Mouse (Mus musculus): ENCODE data around the gene C1qtnf1. TPM values are rescaled to one million over a fixed set of nuclear protein-coding genes. Genes with fewer than 3 reads are reported as not detected.

Gene C1qtnf1
- polyA plus RNA-seq, 1 experiment = 24.2 TPM

DNA sequence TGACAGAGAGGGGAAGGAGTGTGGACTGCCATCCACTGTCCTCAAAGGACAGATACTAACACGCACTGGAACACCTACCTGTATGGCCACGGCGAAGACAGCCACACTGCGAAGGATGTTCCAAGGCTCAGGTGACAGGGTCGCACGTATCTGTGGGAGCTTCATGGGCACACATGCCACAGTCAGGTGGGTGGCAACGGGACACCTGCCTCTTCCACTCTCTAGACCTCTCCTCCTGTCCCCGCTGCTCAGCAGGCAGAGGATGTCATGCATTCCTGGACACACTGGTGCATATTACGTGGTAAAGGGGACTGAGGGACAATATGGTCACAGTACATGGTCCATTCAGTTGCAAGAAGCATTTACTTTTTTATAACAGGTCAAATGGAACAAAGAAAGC is 10.5 kb upstream of the C1qtnf1 start:
- H3K27me3 ChIP-seq (replicated peaks; ENCODE audit: control insufficient read depth, insufficient read depth, low read length) = no peaks in the 10 kb centered on the region
- DNase-seq = no peak
- H3K27ac ChIP-seq (ENCODE audit: insufficient read depth, low read depth, low read length) = no peak overlapping the region
- H3K4me1 ChIP-seq (ENCODE audit: control insufficient read depth, insufficient read depth, low read length) = peaks cover 57% of the 10 kb centered on the region
- WGBS = 81% methylated on average over 9 of the region's 9 CpGs
- TF ChIP-seq POLR2A (IDR thresholded peaks at IDR 0.05; ENCODE audit: low read depth, low read length) = no peak
- no peak for TF ChIP-seq CTCF (conservative IDR thresholded peaks at IDR 0.05; ENCODE audit: insufficient read depth, insufficient read length, low read depth, low read length)
- peak overlapping the region; percentile 9; the same call in 1 of the 2 replicates for H3K4me3 ChIP-seq (ENCODE audit: insufficient read depth, low read depth, low read length)
- no peaks in the 10 kb centered on the region for H3K36me3 ChIP-seq (ENCODE audit: control insufficient read depth, insufficient read depth, low read length)

DNA sequence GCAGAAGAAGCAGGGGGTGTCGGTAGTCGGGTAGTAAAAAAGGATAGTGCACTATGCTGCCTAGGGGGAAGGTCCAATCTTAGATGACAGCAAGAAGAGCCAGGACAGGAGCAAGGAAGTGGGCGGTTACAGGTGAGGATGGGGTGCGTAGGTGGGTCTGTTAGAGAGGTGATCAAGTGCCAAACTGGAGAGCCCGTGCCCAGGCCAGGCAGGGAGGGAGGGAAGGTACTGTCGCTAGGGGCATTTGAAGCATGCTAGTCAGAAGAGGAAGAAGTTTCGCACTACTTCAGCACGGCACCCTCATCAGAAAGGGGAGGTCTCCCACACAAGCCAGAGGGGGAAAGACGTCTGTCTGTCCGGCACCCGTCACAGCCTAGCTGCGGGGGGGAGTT is 9.6 kb upstream of the C1qtnf1 start:
- no peak for TF ChIP-seq POLR2A (IDR thresholded peaks at IDR 0.05; ENCODE audit: low read depth, low read length)
- no peak for TF ChIP-seq CTCF (conservative IDR thresholded peaks at IDR 0.05; ENCODE audit: insufficient read depth, insufficient read length, low read depth, low read length)
- WGBS = under 1% methylated on average over 12 of the region's 12 CpGs
- DNase-seq = no peak
- peak overlapping the region; percentile 93 for H3K4me3 ChIP-seq (ENCODE audit: insufficient read depth, low read depth, low read length)
- peaks cover 55% of the 10 kb centered on the region for H3K4me1 ChIP-seq (ENCODE audit: control insufficient read depth, insufficient read depth, low read length)
- H3K27ac ChIP-seq (ENCODE audit: insufficient read depth, low read depth, low read length) = peak overlapping the region; percentile 84
- no peaks in the 10 kb centered on the region for H3K27me3 ChIP-seq (replicated peaks; ENCODE audit: control insufficient read depth, insufficient read depth, low read length)
- no peaks in the 10 kb centered on the region for H3K36me3 ChIP-seq (ENCODE audit: control insufficient read depth, insufficient read depth, low read length)

DNA sequence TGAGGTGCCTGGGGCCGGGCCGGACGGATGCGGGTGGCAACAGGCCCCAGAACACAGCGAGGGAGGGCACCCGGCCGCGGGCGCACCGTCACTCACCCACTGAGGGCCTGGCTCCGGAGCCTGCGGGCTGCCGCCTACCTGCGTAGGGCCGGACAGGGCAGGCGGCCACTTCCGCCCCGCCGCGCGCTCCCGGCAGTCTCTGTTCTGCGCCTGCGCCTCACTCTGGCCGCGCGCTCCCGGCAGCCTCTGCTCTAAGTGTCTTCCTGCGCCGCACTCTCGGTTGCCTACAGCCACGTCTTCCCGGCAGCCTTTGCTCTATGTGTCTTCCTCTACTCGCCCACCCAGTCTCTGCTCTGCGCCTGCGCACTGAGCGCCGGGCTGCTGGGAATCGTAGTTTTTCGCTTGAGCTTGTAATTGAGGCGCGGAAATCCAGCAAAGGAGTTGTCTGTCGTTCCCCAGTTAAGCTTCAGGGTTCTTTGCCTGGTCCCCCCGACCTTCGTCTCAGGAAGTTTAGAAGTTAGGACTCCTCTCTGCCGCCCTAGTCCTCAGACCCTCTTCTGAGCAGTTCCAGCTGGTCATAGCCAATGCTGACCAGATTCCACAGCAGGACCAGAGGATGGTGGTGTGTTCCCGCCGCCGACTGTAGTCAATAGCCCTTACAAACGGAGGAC is 9.0 kb upstream of the C1qtnf1 start, which contains the start of gene Cant1:
Cant1 (minus strand) TSS at position 253 of the 671 bp plus-strand sequence.
- H3K27ac ChIP-seq (ENCODE audit: insufficient read depth, low read depth, low read length) = peak within 1 kb of the TSS; percentile 84
- H3K4me1 ChIP-seq (ENCODE audit: control insufficient read depth, insufficient read depth, low read length) = peaks cover 55% of the 10 kb centered on the region
- under 1% methylated on average over 50 of the region's 50 CpGs for WGBS
- no peaks in the 10 kb centered on the region for H3K27me3 ChIP-seq (replicated peaks; ENCODE audit: control insufficient read depth, insufficient read depth, low read length)
- H3K4me3 ChIP-seq (ENCODE audit: insufficient read depth, low read depth, low read length) = peak within 1 kb of the TSS; percentile 93
- H3K36me3 ChIP-seq (ENCODE audit: control insufficient read depth, insufficient read depth, low read length) = no peaks in the 10 kb centered on the region
- TF ChIP-seq POLR2A (IDR thresholded peaks at IDR 0.05; ENCODE audit: low read depth, low read length) = no peak
- peak; percentile 100 for DNase-seq

DNA sequence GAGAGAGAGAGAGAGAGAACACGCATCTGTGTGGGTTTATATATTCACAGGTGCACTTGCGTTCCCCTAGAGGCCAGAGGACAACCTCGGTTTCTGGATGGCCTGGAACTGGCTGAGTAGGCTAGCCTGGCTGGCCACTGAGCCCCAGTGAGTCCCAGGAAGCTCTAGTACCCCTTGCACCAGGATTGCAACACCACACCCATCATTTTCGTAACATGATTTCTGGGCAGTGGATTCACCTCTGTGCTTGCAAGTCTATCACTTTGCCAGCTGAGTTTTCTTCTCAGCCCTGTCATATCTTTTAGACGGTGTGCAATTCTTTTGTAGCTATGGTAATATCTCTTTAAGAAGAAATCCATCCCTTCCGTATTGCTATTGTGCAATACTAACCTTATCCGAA is 7.7 kb upstream of the C1qtnf1 start:
- peaks cover 45% of the 10 kb centered on the region for H3K4me1 ChIP-seq (ENCODE audit: control insufficient read depth, insufficient read depth, low read length)
- no peaks in the 10 kb centered on the region for H3K36me3 ChIP-seq (ENCODE audit: control insufficient read depth, insufficient read depth, low read length)
- DNase-seq = no peak
- H3K27ac ChIP-seq (ENCODE audit: insufficient read depth, low read depth, low read length) = no peak overlapping the region
- no peak overlapping the region for H3K4me3 ChIP-seq (ENCODE audit: insufficient read depth, low read depth, low read length)
- 75% methylated on average over 7 of the region's 7 CpGs for WGBS
- H3K27me3 ChIP-seq (replicated peaks; ENCODE audit: control insufficient read depth, insufficient read depth, low read length) = no peaks in the 10 kb centered on the region
- no peak for TF ChIP-seq POLR2A (IDR thresholded peaks at IDR 0.05; ENCODE audit: low read depth, low read length)

- Histone ChIP-seq H3K36me3 (ENCODE audit: control insufficient read depth, insufficient read depth, low read length) (no peaks in the 10 kb centered on the region), H3K4me1 (ENCODE audit: control insufficient read depth, insufficient read depth, low read length) (peaks cover 17% of the 10 kb centered on the region), H3K4me3 (ENCODE audit: insufficient read depth, low read depth, low read length) (peak overlapping the region; percentile 27; the same call in 1 of the 2 replicates), H3K27me3 (replicated peaks; ENCODE audit: control insufficient read depth, insufficient read depth, low read length) (no peaks in the 10 kb centered on the region), H3K27ac (ENCODE audit: insufficient read depth, low read depth, low read length) (peak overlapping the region; percentile 54; the same call in 1 of the 2 replicates)
- peak; percentile 88 for DNase-seq
- WGBS = 2% methylated on average over 18 of the region's 18 CpGs
- TF ChIP-seq POLR2A (IDR thresholded peaks at IDR 0.05; ENCODE audit: low read depth, low read length) (no peak), CTCF (conservative IDR thresholded peaks at IDR 0.05; ENCODE audit: insufficient read depth, insufficient read length, low read depth, low read length) (peak; percentile 68)
These were observed 4.6 kb upstream of the C1qtnf1 start for GRCm38 (mm10) chr11:118423266-118423971.

GRCm38 (mm10) chr11:118424621-118425335 is 3.2 kb upstream of the C1qtnf1 start:
- 52% methylated on average over 13 of the region's 13 CpGs for WGBS
- H3K4me1 ChIP-seq (ENCODE audit: control insufficient read depth, insufficient read depth, low read length) = peaks cover 24% of the 10 kb centered on the region
- H3K4me3 ChIP-seq (ENCODE audit: insufficient read depth, low read depth, low read length) = no peak overlapping the region
- no peaks in the 10 kb centered on the region for H3K36me3 ChIP-seq (ENCODE audit: control insufficient read depth, insufficient read depth, low read length)
- H3K27ac ChIP-seq (ENCODE audit: insufficient read depth, low read depth, low read length) = peak overlapping the region; percentile 34; the same call in 1 of the 2 replicates
- TF ChIP-seq POLR2A (IDR thresholded peaks at IDR 0.05; ENCODE audit: low read depth, low read length) (no peak), CTCF (conservative IDR thresholded peaks at IDR 0.05; ENCODE audit: insufficient read depth, insufficient read length, low read depth, low read length) (peak; percentile 19; the same call in 1 of the 2 replicates)
- peak; percentile 58 for DNase-seq
- H3K27me3 ChIP-seq (replicated peaks; ENCODE audit: control insufficient read depth, insufficient read depth, low read length) = no peaks in the 10 kb centered on the region

DNA sequence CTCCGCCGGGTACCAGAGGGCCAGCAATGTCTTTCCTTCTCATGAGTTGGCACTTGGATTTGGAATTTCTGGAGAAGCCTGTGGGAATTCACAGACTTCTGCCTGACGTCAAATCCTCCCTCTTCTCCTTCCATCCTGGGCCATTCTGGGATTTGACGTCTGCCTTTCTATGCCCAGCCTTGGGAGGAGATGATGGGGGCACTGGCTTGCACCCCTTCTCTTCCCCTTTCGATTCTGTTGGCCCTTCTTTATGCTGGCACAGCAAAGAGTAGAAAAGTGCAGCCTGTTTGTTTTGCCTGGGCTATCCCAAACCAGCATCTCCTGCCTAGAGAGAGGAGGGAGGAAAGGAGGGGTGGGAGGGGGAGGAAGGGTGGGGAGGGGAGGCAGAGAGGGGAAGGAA is 1.2 kb upstream of the C1qtnf1 start:
- Histone ChIP-seq H3K27me3 (replicated peaks; ENCODE audit: control insufficient read depth, insufficient read depth, low read length) (no peaks in the 10 kb centered on the region), H3K4me1 (ENCODE audit: control insufficient read depth, insufficient read depth, low read length) (peaks cover 35% of the 10 kb centered on the region), H3K27ac (ENCODE audit: insufficient read depth, low read depth, low read length) (no peak overlapping the region), H3K36me3 (ENCODE audit: control insufficient read depth, insufficient read depth, low read length) (no peaks in the 10 kb centered on the region), H3K4me3 (ENCODE audit: insufficient read depth, low read depth, low read length) (no peak overlapping the region)
- 82% methylated on average over 5 of the region's 5 CpGs for WGBS
- DNase-seq = no peak
- TF ChIP-seq POLR2A (IDR thresholded peaks at IDR 0.05; ENCODE audit: low read depth, low read length) = no peak
- no peak for TF ChIP-seq CTCF (conservative IDR thresholded peaks at IDR 0.05; ENCODE audit: insufficient read depth, insufficient read length, low read depth, low read length)
